Mouse (Mus musculus): ENCODE results near the gene Wrap53. TPM values are rescaled to one million over a fixed set of nuclear protein-coding genes. Genes with fewer than 3 reads are reported as not detected.

Wrap53 gene
- polyA plus RNA-seq, 1 experiment from 2014 or later: 13.3 TPM

- H3K4me1 ChIP-seq (replicated peaks): peaks cover 29% of the 10 kb centered on the region
- peaks cover 3% of the 10 kb centered on the region for H3K36me3 ChIP-seq
- H3K4me2 ChIP-seq: peak overlapping the region; percentile 79
- no peak for ATAC-seq (replicated peaks; ENCODE audit: insufficient number of reproducible peaks, insufficient read depth, low FRiP score, low read depth)
- H3K27ac ChIP-seq: peak overlapping the region; percentile 91
- H3K9ac ChIP-seq: peak overlapping the region; percentile 5; the same call in 1 of the 2 replicates
- WGBS: 60% methylated on average over 9 of the region's 9 CpGs
- H3K9me3 ChIP-seq (replicated peaks): no peaks in the 10 kb centered on the region
- H3K27me3 ChIP-seq: no peaks in the 10 kb centered on the region
- H3K4me3 ChIP-seq: peak overlapping the region; percentile 81
Observed at GRCm38 (mm10) chr11:69582230-69582805, 2.3 kb upstream of the Wrap53 start.

GRCm38 (mm10) chr11:69581814-69582213 lies 1.8 kb upstream of the Wrap53 start:
- Histone ChIP-seq H3K4me1 (replicated peaks) (peaks cover 33% of the 10 kb centered on the region), H3K9me3 (replicated peaks) (no peaks in the 10 kb centered on the region), H3K27me3 (no peaks in the 10 kb centered on the region), H3K27ac (peak overlapping the region; percentile 91), H3K4me3 (peak overlapping the region; percentile 81), H3K36me3 (0 out of 2 replicates have a peak, but pooled peaks cover 2% of the 10 kb centered on the region), H3K9ac (peak overlapping the region; percentile 81), H3K4me2 (peak overlapping the region; percentile 79)
- under 1% methylated on average over 8 of the region's 8 CpGs for WGBS
- ATAC-seq (replicated peaks; ENCODE audit: insufficient number of reproducible peaks, insufficient read depth, low FRiP score, low read depth): no peak

DNA sequence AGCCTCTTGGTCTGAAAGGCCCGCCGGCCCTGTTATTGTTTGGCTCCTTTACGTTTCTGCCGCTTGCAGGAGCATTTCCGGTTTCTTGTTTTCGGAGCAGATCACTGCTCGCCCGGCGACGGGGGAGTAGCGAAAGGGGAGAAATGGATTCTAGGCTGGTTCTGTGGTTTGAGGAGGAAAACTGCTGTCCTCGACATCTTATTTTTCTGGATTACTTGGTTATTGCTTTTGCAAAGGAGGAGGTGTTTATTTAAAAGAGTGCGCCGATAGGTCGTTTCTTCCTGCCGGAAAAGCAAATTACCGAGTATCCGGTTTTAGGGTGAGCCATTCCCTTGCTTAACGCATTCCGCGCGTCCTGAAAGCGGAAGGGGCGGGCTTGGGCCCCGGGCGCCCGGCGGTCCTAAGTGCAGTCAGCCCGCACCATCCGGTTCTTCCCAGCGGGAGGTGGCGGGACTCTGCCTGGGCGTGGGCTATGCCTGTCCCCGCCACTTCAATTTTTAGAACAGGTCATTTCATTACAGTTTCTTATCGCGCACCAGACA lies 1.2 kb upstream of the Wrap53 start:
- Histone ChIP-seq H3K4me3 (peak overlapping the region; percentile 81), H3K27me3 (no peaks in the 10 kb centered on the region), H3K4me2 (peak overlapping the region; percentile 79), H3K9me3 (replicated peaks) (no peaks in the 10 kb centered on the region), H3K4me1 (replicated peaks) (peaks cover 34% of the 10 kb centered on the region), H3K27ac (peak overlapping the region; percentile 91), H3K36me3 (0 out of 2 replicates have a peak, but pooled peaks cover 2% of the 10 kb centered on the region), H3K9ac (peak overlapping the region; percentile 81)
- WGBS: under 1% methylated on average over 36 of the region's 36 CpGs
- ATAC-seq (replicated peaks; ENCODE audit: insufficient number of reproducible peaks, insufficient read depth, low FRiP score, low read depth): peak; percentile 78

GRCm38 (mm10) chr11:69580572-69581146 lies 604 bp upstream of the Wrap53 start:
- ATAC-seq (replicated peaks; ENCODE audit: insufficient number of reproducible peaks, insufficient read depth, low FRiP score, low read depth): peak; percentile 5; the same call in 1 of the 2 replicates
- Histone ChIP-seq H3K9ac (peak overlapping the region; percentile 81), H3K9me3 (replicated peaks) (no peaks in the 10 kb centered on the region), H3K27ac (peak overlapping the region; percentile 91), H3K4me1 (replicated peaks) (peaks cover 34% of the 10 kb centered on the region), H3K27me3 (no peaks in the 10 kb centered on the region), H3K4me3 (peak overlapping the region; percentile 81), H3K36me3 (0 out of 2 replicates have a peak, but pooled peaks cover 2% of the 10 kb centered on the region), H3K4me2 (peak overlapping the region; percentile 79)
- WGBS: under 1% methylated on average over 25 of the region's 25 CpGs

GRCm38 (mm10) chr11:69579128-69580017 lies 682 bp downstream of the Wrap53 start:
- Histone ChIP-seq H3K4me3 (peak overlapping the region; percentile 81), H3K9ac (peak overlapping the region; percentile 81), H3K27ac (peak overlapping the region; percentile 91), H3K9me3 (replicated peaks) (no peaks in the 10 kb centered on the region), H3K27me3 (no peaks in the 10 kb centered on the region), H3K36me3 (0 out of 2 replicates have a peak, but pooled peaks cover 2% of the 10 kb centered on the region), H3K4me1 (replicated peaks) (peaks cover 36% of the 10 kb centered on the region), H3K4me2 (peak overlapping the region; percentile 79)
- peak; percentile 90 for ATAC-seq (replicated peaks; ENCODE audit: insufficient number of reproducible peaks, insufficient read depth, low FRiP score, low read depth)
- 1% methylated on average over 39 of the region's 39 CpGs for WGBS

DNA sequence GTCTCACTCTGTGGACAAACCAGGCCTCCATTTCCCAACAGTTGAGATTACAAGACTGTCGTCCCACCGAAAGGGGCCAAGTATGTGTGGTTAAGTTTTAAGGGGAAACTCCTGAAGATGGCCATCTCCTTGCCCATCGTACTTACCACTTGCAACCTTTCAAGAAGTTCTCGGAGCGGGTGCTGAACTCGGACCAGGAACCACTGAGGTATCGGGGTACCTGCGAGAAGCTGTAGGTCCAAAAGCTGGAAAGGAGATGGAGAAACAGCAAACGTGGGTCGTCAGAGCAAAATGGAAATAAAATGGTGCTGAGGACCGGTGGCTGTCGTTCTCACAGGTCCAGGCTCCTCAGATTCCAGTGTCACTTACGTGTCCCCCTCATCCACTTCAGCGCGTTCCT lies 1.8 kb downstream of the Wrap53 start:
- H3K4me3 ChIP-seq: peak overlapping the region; percentile 81
- WGBS: 8% methylated on average over 15 of the region's 15 CpGs

GRCm38 (mm10) chr11:69576307-69576706 lies 3.7 kb downstream of the Wrap53 start:
- H3K4me2 ChIP-seq: no peak overlapping the region
- H3K9me3 ChIP-seq (replicated peaks): no peaks in the 10 kb centered on the region
- 54% methylated on average over 5 of the region's 5 CpGs for WGBS
- no peak for ATAC-seq (replicated peaks; ENCODE audit: insufficient number of reproducible peaks, insufficient read depth, low FRiP score, low read depth)
- H3K27me3 ChIP-seq: no peaks in the 10 kb centered on the region
- no peak overlapping the region for H3K4me3 ChIP-seq
- H3K27ac ChIP-seq: no peak overlapping the region
- peaks cover 23% of the 10 kb centered on the region for H3K4me1 ChIP-seq (replicated peaks)
- H3K36me3 ChIP-seq: peaks cover 11% of the 10 kb centered on the region; the same call in 1 of the 2 replicates
- no peak overlapping the region for H3K9ac ChIP-seq

More for the DNA sequence above, 1.8 kb downstream of the Wrap53 start:
- H3K4me2 ChIP-seq: peak overlapping the region; percentile 78
- no peak for ATAC-seq (replicated peaks; ENCODE audit: insufficient number of reproducible peaks, insufficient read depth, low FRiP score, low read depth)
- H3K9me3 ChIP-seq (replicated peaks): no peaks in the 10 kb centered on the region
- H3K27me3 ChIP-seq: no peaks in the 10 kb centered on the region
- H3K36me3 ChIP-seq: 0 out of 2 replicates have a peak, but pooled peaks cover 5% of the 10 kb centered on the region
- peaks cover 36% of the 10 kb centered on the region for H3K4me1 ChIP-seq (replicated peaks)
- H3K27ac ChIP-seq: no peak overlapping the region
- H3K9ac ChIP-seq: peak overlapping the region; percentile 72

- Histone ChIP-seq H3K4me2 (no peak overlapping the region), H3K4me1 (replicated peaks) (peaks cover 23% of the 10 kb centered on the region), H3K4me3 (no peak overlapping the region), H3K36me3 (peaks cover 20% of the 10 kb centered on the region), H3K9me3 (replicated peaks) (no peaks in the 10 kb centered on the region), H3K27me3 (no peaks in the 10 kb centered on the region), H3K27ac (no peak overlapping the region), H3K9ac (no peak overlapping the region)
- ATAC-seq (replicated peaks; ENCODE audit: insufficient number of reproducible peaks, insufficient read depth, low FRiP score, low read depth): no peak
- WGBS: 54% methylated on average over 3 of the region's 3 CpGs
Observed at GRCm38 (mm10) chr11:69575220-69575619, 4.8 kb downstream of the Wrap53 start.

DNA sequence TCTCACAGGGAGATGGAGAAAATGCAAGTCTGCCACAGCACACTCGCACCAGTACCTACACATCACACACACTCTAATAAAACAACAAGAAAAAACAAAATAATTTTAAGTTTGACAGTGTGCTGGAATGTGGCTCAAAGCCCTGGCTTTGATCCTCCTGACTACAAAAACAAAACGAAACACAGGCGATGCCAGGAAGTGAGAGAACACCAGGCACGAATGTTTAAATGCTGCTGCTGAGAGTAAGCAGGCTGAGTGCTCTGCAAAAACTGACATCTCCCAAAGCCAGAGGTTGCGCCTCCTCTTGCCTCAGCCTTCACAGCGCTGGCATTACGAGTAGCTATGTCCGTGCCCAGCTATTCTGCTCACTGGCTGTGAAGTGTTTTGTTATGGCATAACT lies 14.9 kb downstream of the Wrap53 start:
- Histone ChIP-seq H3K9ac (no peak overlapping the region), H3K27ac (no peak overlapping the region), H3K9me3 (replicated peaks) (no peaks in the 10 kb centered on the region), H3K4me3 (no peak overlapping the region), H3K36me3 (peaks cover 12% of the 10 kb centered on the region), H3K4me1 (replicated peaks) (peaks cover 22% of the 10 kb centered on the region), H3K27me3 (no peaks in the 10 kb centered on the region), H3K4me2 (no peak overlapping the region)
- 76% methylated on average over 8 of the region's 8 CpGs for WGBS
- ATAC-seq (replicated peaks; ENCODE audit: insufficient number of reproducible peaks, insufficient read depth, low FRiP score, low read depth): no peak

GRCm38 (mm10) chr11:69564391-69564790 lies 15.7 kb downstream of the Wrap53 start:
- Histone ChIP-seq H3K36me3 (0 out of 2 replicates have a peak, but pooled peaks cover 9% of the 10 kb centered on the region), H3K4me3 (no peak overlapping the region), H3K9ac (no peak overlapping the region), H3K9me3 (replicated peaks) (no peaks in the 10 kb centered on the region), H3K4me1 (replicated peaks) (peaks cover 27% of the 10 kb centered on the region), H3K4me2 (no peak overlapping the region), H3K27me3 (no peaks in the 10 kb centered on the region), H3K27ac (no peak overlapping the region)
- ATAC-seq (replicated peaks; ENCODE audit: insufficient number of reproducible peaks, insufficient read depth, low FRiP score, low read depth): no peak
- WGBS: 67% methylated on average over 3 of the region's 3 CpGs

- H3K27ac ChIP-seq: no peak overlapping the region
- H3K36me3 ChIP-seq: 0 out of 2 replicates have a peak, but pooled peaks cover 9% of the 10 kb centered on the region
- no peak for ATAC-seq (replicated peaks; ENCODE audit: insufficient number of reproducible peaks, insufficient read depth, low FRiP score, low read depth)
- no peak overlapping the region for H3K4me2 ChIP-seq
- no peaks in the 10 kb centered on the region for H3K27me3 ChIP-seq
- no peaks in the 10 kb centered on the region for H3K9me3 ChIP-seq (replicated peaks)
- H3K4me1 ChIP-seq (replicated peaks): peaks cover 32% of the 10 kb centered on the region
- H3K4me3 ChIP-seq: no peak overlapping the region
- H3K9ac ChIP-seq: no peak overlapping the region
- 58% methylated on average over 13 of the region's 13 CpGs for WGBS
Observed at GRCm38 (mm10) chr11:69563373-69563772, 16.7 kb downstream of the Wrap53 start.

Data from heart, embryonic 15.5 days (tissue).